Mouse (Mus musculus) T-cell, adult 2 months (primary cell): ENCODE data around the gene Lrmda.

ENCODE experiments used
- DNase-seq: peaks from one replicate; pipeline ENCODE4 v3.0.0; 2022; ENCODE audit warnings: low spot score

Lrmda gene

DNA sequence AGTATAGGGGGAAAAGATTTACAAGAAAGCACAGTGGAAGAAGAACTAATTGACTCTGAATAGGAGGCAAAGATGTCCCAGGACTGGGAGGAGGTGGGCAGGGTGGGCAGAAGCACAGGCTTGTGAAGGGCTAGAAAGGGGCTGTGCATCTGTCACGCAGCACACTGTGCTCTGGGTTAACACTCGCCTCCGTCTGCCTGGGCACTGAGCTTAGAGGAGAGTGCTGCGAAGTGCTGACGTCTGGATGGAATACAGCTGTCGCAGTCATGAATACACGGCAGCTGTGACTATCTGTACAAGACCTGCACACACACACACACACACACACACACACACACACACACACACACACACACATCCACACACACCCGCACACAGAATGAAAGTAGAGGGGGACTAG is 73.6 kb downstream of the Lrmda start:
- DNase-seq = no peak

- DNase-seq = no peak
Observed at GRCm38 (mm10) chr14:22101961-22102805, 82.7 kb downstream of the Lrmda start.

DNA sequence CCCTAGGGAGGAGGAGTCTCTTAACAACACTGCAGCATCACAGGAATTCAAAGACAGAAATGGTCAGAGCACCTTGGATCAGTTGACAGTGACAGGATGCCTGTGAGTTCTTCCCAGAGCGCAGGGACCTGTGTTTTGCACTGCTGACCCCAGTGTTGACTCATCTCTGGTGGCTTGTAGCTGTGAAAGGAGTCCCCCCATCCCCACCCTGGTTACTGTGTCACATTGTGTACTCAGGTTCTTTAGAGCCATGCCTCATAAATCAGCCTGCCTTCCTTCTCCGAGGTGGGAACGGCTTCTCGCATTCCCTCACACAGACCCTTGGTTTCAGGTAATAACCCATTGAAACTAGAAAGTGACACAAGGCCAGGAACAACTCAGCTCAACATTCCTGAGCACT is 86.3 kb downstream of the Lrmda start:
- no peak for DNase-seq

- DNase-seq = no peak
Observed at GRCm38 (mm10) chr14:22106777-22107176, 87.3 kb downstream of the Lrmda start.

- DNase-seq = no peak
Observed at GRCm38 (mm10) chr14:22109423-22109822, 89.9 kb downstream of the Lrmda start.

DNA sequence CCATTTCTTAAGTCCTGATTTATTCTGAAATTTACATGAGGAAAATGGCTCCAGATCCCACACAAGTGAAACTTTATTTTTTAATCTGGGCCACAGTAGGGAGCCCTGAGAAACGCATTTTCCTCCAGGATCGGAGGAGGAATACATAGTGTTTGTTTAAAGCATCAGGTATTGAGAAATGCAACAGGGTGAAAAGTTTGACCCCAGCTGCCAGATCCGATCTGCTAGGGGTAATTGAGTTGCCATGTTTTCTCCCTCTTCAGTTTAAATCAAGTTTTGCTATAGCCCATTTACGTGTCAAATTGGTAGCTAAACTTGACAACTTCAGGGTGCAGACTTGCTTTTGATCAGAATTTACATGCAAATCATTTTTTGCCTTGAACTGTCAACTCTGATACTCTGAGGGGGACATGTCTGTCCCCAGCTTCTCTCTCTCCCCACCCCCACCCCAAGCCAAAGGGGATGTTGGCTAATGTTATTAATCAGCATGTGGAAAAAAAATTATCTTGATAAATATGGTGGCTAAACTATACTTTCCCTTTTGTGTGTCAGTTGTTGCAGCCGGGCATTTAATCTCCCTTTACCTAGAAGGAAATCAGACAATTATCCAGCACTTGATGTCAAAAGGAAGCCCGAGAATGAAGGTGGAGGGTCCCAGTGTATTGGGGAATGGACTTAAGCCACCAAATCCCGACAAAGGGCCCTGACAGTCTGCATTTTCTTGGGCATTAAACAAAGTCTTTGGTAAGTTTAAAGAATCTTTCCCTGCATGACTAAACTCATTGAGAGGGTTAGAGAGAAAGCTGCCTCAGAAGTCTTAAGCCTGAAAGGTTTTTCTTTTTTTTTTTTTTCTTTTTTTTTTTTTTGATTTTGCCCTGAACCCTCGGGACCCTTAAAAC is 94.2 kb downstream of the Lrmda start:
- DNase-seq = no peak

- DNase-seq = no peak
Observed at GRCm38 (mm10) chr14:22114651-22115351, 95.3 kb downstream of the Lrmda start.

- DNase-seq = no peak
Observed at GRCm38 (mm10) chr14:22118096-22118495, 98.6 kb downstream of the Lrmda start.

DNA sequence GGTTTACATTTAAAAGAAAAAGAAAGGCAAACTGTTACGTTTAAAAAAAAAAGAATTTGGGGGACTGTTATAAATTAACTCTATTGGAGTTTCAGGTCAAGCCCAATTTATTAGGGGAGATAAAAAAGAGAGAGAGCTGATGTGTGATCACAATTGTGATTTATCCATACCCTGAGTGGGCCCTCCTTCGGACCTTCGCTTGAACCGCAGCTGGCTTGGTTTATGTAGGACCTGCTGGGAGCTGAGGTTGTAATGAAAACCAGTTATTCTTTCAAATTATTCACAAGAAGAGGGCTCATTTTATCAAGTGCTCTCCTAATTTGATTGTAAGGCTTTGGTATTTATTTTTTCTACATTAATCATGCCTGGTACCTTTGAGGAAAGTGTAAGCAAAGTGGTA is 99.0 kb downstream of the Lrmda start:
- DNase-seq = no peak

DNA sequence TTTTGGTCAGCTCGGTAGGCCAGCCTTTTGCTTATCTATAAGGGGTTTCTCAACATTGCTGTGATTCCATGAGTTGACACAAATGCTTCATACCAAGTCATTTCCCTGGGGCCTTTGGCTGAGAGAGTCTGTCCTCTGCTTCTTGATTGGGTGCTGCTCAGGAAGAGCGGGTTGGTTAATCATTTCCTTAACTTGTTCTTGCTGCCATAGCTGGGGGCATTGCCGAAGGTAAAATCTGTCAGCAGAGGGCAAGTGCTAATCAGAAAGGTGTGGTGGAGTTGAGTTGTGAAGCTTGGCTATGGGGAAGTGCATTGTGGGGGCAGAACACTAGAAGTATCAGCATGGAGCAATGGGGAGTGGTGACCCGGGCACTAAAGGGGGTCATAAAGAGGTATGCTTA is 106.8 kb downstream of the Lrmda start:
- DNase-seq = no peak

DNA sequence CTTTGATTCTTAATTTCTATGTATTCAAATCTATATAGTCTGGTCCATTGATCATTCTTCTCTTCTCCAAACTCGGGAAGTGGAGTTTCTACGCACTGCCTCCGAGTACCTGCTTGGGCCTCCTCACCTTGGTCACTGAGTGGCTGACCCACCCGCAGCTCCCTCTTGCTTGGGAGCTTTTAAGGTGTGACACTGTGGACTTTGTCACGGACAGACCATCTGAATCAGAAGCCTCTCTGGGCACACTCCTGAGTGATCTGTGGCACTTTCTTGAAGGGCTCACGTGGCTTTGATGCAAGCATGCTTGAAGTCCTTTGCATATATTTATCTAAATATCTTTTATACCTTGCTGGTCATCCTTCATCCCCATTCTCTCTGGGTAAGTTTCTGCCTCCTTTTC is 107.3 kb downstream of the Lrmda start:
- DNase-seq = no peak

GRCm38 (mm10) chr14:22130950-22131585 is 111.6 kb downstream of the Lrmda start:
- no peak for DNase-seq

GRCm38 (mm10) chr14:22139281-22139680 is 119.8 kb downstream of the Lrmda start:
- DNase-seq = no peak

DNA sequence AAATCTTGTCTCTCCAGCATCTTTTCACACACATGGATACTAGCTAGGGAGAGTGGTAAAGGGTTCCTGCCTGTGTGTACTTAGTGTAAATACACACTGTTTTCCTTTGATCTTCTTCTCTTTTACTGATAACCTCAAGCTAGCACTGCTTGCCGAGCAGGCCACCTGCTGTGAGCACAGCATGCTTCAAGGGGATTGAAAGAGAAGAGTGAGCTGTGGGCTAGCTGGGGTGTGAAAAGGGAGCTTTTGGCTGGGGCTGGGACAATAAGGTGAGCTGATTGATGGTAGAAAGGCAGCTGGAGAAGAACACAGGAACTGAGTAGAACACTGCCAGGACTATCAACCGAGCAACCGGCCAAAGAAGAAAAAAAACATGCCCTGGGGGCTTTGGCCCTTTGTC is 124.5 kb downstream of the Lrmda start:
- DNase-seq = no peak

GRCm38 (mm10) chr14:22145863-22146262 is 126.4 kb downstream of the Lrmda start:
- no peak for DNase-seq

DNA sequence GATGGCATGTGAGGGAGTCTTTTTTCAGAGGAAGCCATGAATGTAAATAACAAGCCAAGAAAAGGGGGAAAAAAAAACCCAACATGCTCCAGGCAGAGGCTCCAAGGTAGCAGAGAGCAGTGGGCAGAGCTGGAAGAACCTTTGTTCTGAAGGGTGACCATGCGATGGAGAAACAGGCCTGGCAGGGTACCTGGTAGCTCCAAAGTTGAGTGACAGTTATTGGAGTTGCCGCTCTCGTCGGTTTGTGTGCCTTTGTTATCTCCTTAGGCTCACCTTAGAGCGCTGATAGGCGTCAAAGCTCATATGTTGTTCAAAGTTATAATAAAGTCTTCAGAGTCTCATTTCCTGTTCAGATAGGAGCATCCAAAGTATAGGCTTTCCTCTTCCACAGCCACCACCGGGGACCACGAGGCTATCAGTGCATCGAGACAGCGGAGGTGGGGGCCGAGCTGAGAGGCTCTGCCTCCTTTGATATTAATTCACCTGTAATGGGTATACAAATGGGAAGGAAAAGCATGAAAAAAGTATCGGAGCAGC is 127.1 kb downstream of the Lrmda start:
- no peak for DNase-seq

GRCm38 (mm10) chr14:22147341-22148024 is 128.0 kb downstream of the Lrmda start:
- DNase-seq = no peak

GRCm38 (mm10) chr14:22152701-22153100 is 133.2 kb downstream of the Lrmda start:
- no peak for DNase-seq

GRCm38 (mm10) chr14:22154096-22154495 is 134.6 kb downstream of the Lrmda start:
- no peak for DNase-seq

GRCm38 (mm10) chr14:22155034-22155433 is 135.5 kb downstream of the Lrmda start:
- no peak for DNase-seq

DNA sequence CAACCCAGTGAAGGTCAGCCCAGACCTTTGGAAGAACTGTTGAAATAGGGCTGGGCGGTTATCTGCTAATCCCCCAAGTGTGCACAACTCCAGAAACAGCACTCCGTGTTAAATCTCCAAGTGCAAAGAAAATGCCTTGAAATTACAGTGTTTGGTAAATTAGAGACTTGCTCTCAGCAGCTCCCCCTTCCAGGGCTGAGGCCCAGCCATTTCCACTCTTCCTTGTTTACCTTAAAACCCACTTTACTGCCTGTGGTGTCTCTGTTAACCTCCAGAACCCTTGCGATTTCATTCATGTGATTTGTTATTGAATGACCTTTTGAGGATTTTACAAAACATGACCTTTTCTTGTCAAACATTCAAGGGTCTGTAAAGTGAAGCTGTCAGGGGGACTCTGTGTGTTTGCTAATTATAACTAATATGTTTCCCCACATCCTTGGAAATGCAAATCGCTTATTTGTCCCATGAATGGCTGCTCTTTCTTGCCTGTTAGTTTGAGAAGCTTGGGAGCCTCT is 136.1 kb downstream of the Lrmda start:
- DNase-seq = no peak
